Mouse (Mus musculus) heart, adult 2 months (tissue): ENCODE measurements around the gene Myh14. TPM values are rescaled to one million over a fixed set of nuclear protein-coding genes. Genes with fewer than 3 reads are reported as not detected.

ENCODE experiments used
- DNase-seq, 2 experiments: peaks; one replicate each; pipeline ENCODE4 v3.0.0; 2021
- H3K27ac ChIP-seq: fragments of 200-600 bp; 2 replicates; pipeline ENCODE4 v1.8.1; 2022
- H3K27me3 ChIP-seq: fragments of 200-500 bp; 2 replicates; pipeline ENCODE4 v1.6.1; 2012; ENCODE audit warnings: mild to moderate bottlenecking, low read length, inconsistent platforms, mixed read lengths; ENCODE audit not compliant: control insufficient read depth, insufficient read depth
- H3K36me3 ChIP-seq: fragments of 200-500 bp; 2 replicates; pipeline ENCODE4 v1.6.1; 2012; ENCODE audit warnings: low read length, inconsistent platforms; ENCODE audit not compliant: control insufficient read depth, insufficient read depth
- H3K4me1 ChIP-seq: fragments of 200-500 bp; 2 replicates; pipeline ENCODE4 v1.6.1; 2011; ENCODE audit warnings: low read length; ENCODE audit not compliant: control insufficient read depth, insufficient read depth
- H3K4me3 ChIP-seq: fragments of 200-600 bp; 2 replicates; pipeline ENCODE4 v1.8.1; 2022
- H3K79me2 ChIP-seq: fragments of 200-500 bp; replicated peaks from 2 replicates; pipeline ENCODE4 v1.6.1; 2012; ENCODE audit warnings: mild to moderate bottlenecking, inconsistent platforms, low read length, moderate library complexity, mixed read lengths; ENCODE audit not compliant: control insufficient read depth, insufficient read depth
- H3K9ac ChIP-seq: fragments of 200-500 bp; 2 replicates; pipeline ENCODE4 v1.6.1; 2012; ENCODE audit warnings: low read depth, mild to moderate bottlenecking, control low read depth, inconsistent platforms, low read length, mixed read lengths
- CTCF ChIP-seq: fragments of 200-600 bp; IDR thresholded peaks from 2 replicates; pipeline ENCODE4 v1.8.1; 2022; ENCODE audit warnings: antibody characterized with exemption, mild to moderate bottlenecking, moderate library complexity
- EP300 ChIP-seq: fragments of 200-500 bp; IDR thresholded peaks from 2 replicates; pipeline ENCODE4 v1.6.1; 2011; ENCODE audit warnings: low read depth, low read length, control low read depth; ENCODE audit not compliant: insufficient read depth
- POLR2A ChIP-seq: fragments of 200-500 bp; IDR thresholded peaks from 2 replicates; pipeline ENCODE4 v1.6.1; 2011; ENCODE audit warnings: mild to moderate bottlenecking, low read depth, low read length, control low read depth; ENCODE audit not compliant: insufficient read depth
- WGBS: fragments of 180-500 bp; shearing (Covaris S2); methylation state at CpG from one replicate; pipeline ENCODE4 v1.1.7; 2018; 5-methylcytosine and 5-hydroxymethylcytosine counted together
- intact Hi-C: fragments of 180-260 bp; cut with DNase I; formaldehyde crosslinking; loops from one replicate; pipeline ENCODE4 v1.15.1; 2025
- polyA plus RNA-seq: library from polyadenylated mRNA; depleted of rRNA; stranded (reverse); fragments of >200 nt; gene quantifications from 2 replicates; pipeline ENCODE4 v1.2.3, GENCODE M21; 2012
- total RNA-seq, 2 experiments: library from RNA; stranded (reverse); gene quantifications; 2 replicates each; pipeline ENCODE4 v1.2.3; 2021

Gene Myh14
- total and polyA plus RNA-seq, 3 experiments: 23.1 to 96.6 (median 79.4) TPM

DNA sequence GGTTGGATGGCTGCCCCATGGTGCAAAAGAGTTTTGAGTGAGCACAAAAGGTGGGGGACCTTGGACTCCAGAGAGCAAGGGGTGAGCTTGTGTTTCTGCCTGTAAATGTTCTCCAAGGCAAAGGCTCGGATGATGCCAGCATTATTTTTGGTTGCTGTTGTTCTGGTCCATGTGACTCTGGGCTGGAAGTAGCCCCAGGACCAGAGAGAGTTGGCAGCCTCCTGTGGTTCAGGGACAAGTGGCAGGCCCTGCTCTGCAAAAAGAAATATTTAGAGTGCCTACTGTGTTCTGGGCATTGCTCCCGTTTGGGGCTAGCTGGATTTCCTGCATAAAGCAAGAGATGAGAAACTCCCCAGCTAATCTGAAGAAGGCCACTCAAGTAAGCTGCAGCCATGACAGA, 6.0 kb upstream of the Myh14 start:
- intact Hi-C loops: no loop called here
- Histone ChIP-seq H3K27ac (peak overlapping the region; percentile 81), H3K4me3 (no peak overlapping the region), H3K27me3 (no peaks in the 10 kb centered on the region), H3K9ac (peak overlapping the region; percentile 52), H3K36me3 (no peaks in the 10 kb centered on the region), H3K79me2 (no peaks in the 10 kb centered on the region), H3K4me1 (peaks cover 3% of the 10 kb centered on the region)
- WGBS: 38% methylated on average over 2 of the region's 2 CpGs
- TF ChIP-seq CTCF: no peak
- peak; percentile 35; the same call in 1 of the 2 replicates for TF ChIP-seq POLR2A
- 0 out of 2 replicates have a peak, but pooled peaks have one; percentile 62 for TF ChIP-seq EP300
- DNase-seq: peak in 1 of 2 experiments; percentile 78

- intact Hi-C loops: no loop called here
- H3K4me1 ChIP-seq: peaks cover 3% of the 10 kb centered on the region
- TF ChIP-seq EP300 (no peak), CTCF (no peak), POLR2A (no peak)
- no peaks in the 10 kb centered on the region for H3K79me2 ChIP-seq
- DNase-seq: no peak
- no peak overlapping the region for H3K9ac ChIP-seq
- no peak overlapping the region for H3K4me3 ChIP-seq
- WGBS: 53% methylated on average over 4 of the region's 4 CpGs
- no peaks in the 10 kb centered on the region for H3K36me3 ChIP-seq
- H3K27me3 ChIP-seq: no peaks in the 10 kb centered on the region
- H3K27ac ChIP-seq: peak overlapping the region; percentile 81
Measured at GRCm38 (mm10) chr7:44676126-44676525, 5.5 kb upstream of the Myh14 start.

- TF ChIP-seq CTCF (no peak), EP300 (no peak), POLR2A (no peak)
Measured at GRCm38 (mm10) chr7:44675171-44675570, 4.5 kb upstream of the Myh14 start.

GRCm38 (mm10) chr7:44674511-44674910, 3.9 kb upstream of the Myh14 start:
- DNase-seq: no peak
- H3K4me3 ChIP-seq: no peak overlapping the region
- H3K79me2 ChIP-seq: no peaks in the 10 kb centered on the region
- no peaks in the 10 kb centered on the region for H3K27me3 ChIP-seq
- no peaks in the 10 kb centered on the region for H3K36me3 ChIP-seq
- no peak overlapping the region for H3K9ac ChIP-seq
- no peak overlapping the region for H3K27ac ChIP-seq
- H3K4me1 ChIP-seq: peaks cover 3% of the 10 kb centered on the region
- 73% methylated on average over 4 of the region's 4 CpGs for WGBS
- intact Hi-C loops: no loop called here
- TF ChIP-seq EP300 (no peak), CTCF (peak; percentile 24; the same call in 1 of the 2 replicates), POLR2A (no peak)

More at GRCm38 (mm10) chr7:44675171-44675570, 4.5 kb upstream of the Myh14 start:
- Histone ChIP-seq H3K79me2 (no peaks in the 10 kb centered on the region), H3K27ac (no peak overlapping the region), H3K4me1 (peaks cover 3% of the 10 kb centered on the region), H3K27me3 (no peaks in the 10 kb centered on the region), H3K36me3 (no peaks in the 10 kb centered on the region), H3K4me3 (no peak overlapping the region), H3K9ac (no peak overlapping the region)
- intact Hi-C loops: no loop called here
- WGBS: 66% methylated on average over 6 of the region's 6 CpGs
- no peak for DNase-seq

- Histone ChIP-seq H3K79me2 (no peaks in the 10 kb centered on the region), H3K4me1 (peaks cover 3% of the 10 kb centered on the region), H3K27me3 (no peaks in the 10 kb centered on the region), H3K27ac (no peak overlapping the region), H3K9ac (no peak overlapping the region), H3K4me3 (no peak overlapping the region), H3K36me3 (no peaks in the 10 kb centered on the region)
- DNase-seq: no peak
- TF ChIP-seq CTCF (no peak), EP300 (no peak), POLR2A (no peak)
- intact Hi-C loops: no loop called here
- WGBS: 69% methylated on average over 5 of the region's 5 CpGs
Measured at GRCm38 (mm10) chr7:44672193-44672592, 1.6 kb upstream of the Myh14 start.

- Histone ChIP-seq H3K4me1 (no peaks in the 10 kb centered on the region), H3K27ac (no peak overlapping the region), H3K9ac (no peak overlapping the region), H3K79me2 (no peaks in the 10 kb centered on the region), H3K4me3 (no peak overlapping the region), H3K27me3 (no peaks in the 10 kb centered on the region), H3K36me3 (no peaks in the 10 kb centered on the region)
- WGBS: 25% methylated on average over 21 of the region's 21 CpGs
- DNase-seq: no peak
- TF ChIP-seq CTCF: no peak
- TF ChIP-seq EP300: no peak
- TF ChIP-seq POLR2A: no peak
- intact Hi-C loops: loop anchor here (5.0 kb wide), 1 partner anchor 33 kb away; no protein-coding TSS in a partner anchor
Measured at GRCm38 (mm10) chr7:44669103-44669502, 1.5 kb downstream of the Myh14 start.
